Mouse (Mus musculus) hindbrain, embryonic 11.5 days (tissue): ENCODE measurements around the gene Fbrs. TPM values are rescaled to one million over a fixed set of nuclear protein-coding genes. Genes with fewer than 3 reads are reported as not detected.

Source experiments
- ATAC-seq: fragments of 200-750 bp; cut with Nextera tagmentation; 2 replicates; pipeline ENCODE4 v1.8.0; 2017; ENCODE audit warnings: mild to moderate bottlenecking, moderate TSS enrichment, moderate library complexity; ENCODE audit not compliant: low FRiP score
- DNase-seq: peaks from one replicate; pipeline ENCODE4 v3.0.0-alpha.2; 2015; ENCODE audit warnings: low spot score
- H3K27ac ChIP-seq: fragments of 300-500 bp; sonication (generic); 2 replicates; pipeline ENCODE4 v1.5.1; 2014; ENCODE audit warnings: mild to moderate bottlenecking, low read depth, low read length
- H3K27me3 ChIP-seq: fragments of 300-500 bp; sonication (generic); 2 replicates; pipeline ENCODE4 v1.6.1; 2014; ENCODE audit warnings: mild to moderate bottlenecking, low read length, moderate library complexity, mixed read lengths; ENCODE audit not compliant: control insufficient read depth, insufficient read depth
- H3K36me3 ChIP-seq: fragments of 300-500 bp; sonication (generic); 2 replicates; pipeline ENCODE4 v1.6.1; 2014; ENCODE audit warnings: mild to moderate bottlenecking, low read length, moderate library complexity, mixed read lengths; ENCODE audit not compliant: control insufficient read depth, insufficient read depth
- H3K4me1 ChIP-seq: fragments of 300-500 bp; sonication (generic); replicated peaks from 2 replicates; pipeline ENCODE4 v1.6.1; 2014; ENCODE audit warnings: low read length, mixed read lengths; ENCODE audit not compliant: control insufficient read depth, insufficient read depth
- H3K4me2 ChIP-seq: fragments of 300-500 bp; sonication (generic); replicated peaks from 2 replicates; pipeline ENCODE4 v1.6.1; 2014; ENCODE audit warnings: mild to moderate bottlenecking, low read depth, low read length
- H3K4me3 ChIP-seq: fragments of 300-500 bp; sonication (generic); 2 replicates; pipeline ENCODE4 v1.5.1; 2014; ENCODE audit warnings: low read depth, low read length
- H3K9ac ChIP-seq: fragments of 300-500 bp; sonication (generic); 2 replicates; pipeline ENCODE4 v1.6.1; 2014; ENCODE audit warnings: low read depth, low read length
- H3K9me3 ChIP-seq: fragments of 300-500 bp; sonication (generic); 2 replicates; pipeline ENCODE4 v1.6.1; 2016; ENCODE audit warnings: low read length; ENCODE audit not compliant: control insufficient read depth
- WGBS: fragments of 180-500 bp; shearing (Covaris S2); extraction: QIAGEN DNeasy Blood & Tissue Kit; methylation state at CpG from one replicate; pipeline ENCODE4 v1.1.7; 2014; 5-methylcytosine and 5-hydroxymethylcytosine counted together
- polyA plus RNA-seq: library from polyadenylated mRNA; unstranded; fragments of >200 nt; fragmentation: Nextera tagmentation; extraction: Ambion mirVana; gene quantifications from 2 replicates; pipeline ENCODE4 v1.2.1, GENCODE M21; 2014

Gene Fbrs
- polyA plus RNA-seq, 1 experiment from 2014 or later, result 15.1 TPM

- ATAC-seq, result no peak
Observed at GRCm38 (mm10) chr7:127516344-127516743, 37.3 kb downstream of the Fbrs start.

DNA sequence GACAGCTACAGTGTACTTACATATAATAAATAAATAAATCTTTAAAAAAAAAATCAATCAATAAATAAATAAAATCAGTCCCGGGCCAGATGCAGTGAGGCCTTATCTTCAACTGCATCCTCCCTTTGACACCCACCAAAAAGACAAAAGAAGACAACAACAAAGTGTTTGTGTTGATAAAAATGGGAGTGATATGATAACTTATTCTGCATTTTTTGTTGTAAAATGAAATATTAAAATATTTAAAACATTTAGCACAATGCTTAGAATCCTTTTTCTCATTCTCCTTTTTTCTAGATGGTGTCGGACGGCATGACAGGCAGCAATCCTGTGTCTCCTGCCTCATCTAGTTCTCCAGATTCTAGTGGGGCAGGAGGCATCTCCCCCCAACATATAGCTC lies 40.3 kb downstream of the Fbrs start, which contains the start of gene Gm42715:
Gene Gm42715 (plus strand): TSS at position 301 of the 400 bp plus-strand sequence.
- no peak within 1 kb of the TSS for H3K4me2 ChIP-seq
- no peaks in the 10 kb centered on the region for H3K4me1 ChIP-seq
- no peak within 1 kb of the TSS for H3K9ac ChIP-seq
- ATAC-seq (no peak), DNase-seq (no peak)
- H3K36me3 ChIP-seq, result peaks cover 14% of the 10 kb centered on the region; the same call in 1 of the 2 replicates
- H3K9me3 ChIP-seq, result no peaks in the 10 kb centered on the region
- H3K4me3 ChIP-seq, result no peak within 1 kb of the TSS
- WGBS, result 95% methylated on average over 3 of the region's 3 CpGs
- H3K27me3 ChIP-seq, result no peaks in the 10 kb centered on the region
- no peak within 1 kb of the TSS for H3K27ac ChIP-seq

More at GRCm38 (mm10) chr7:127516344-127516743, 37.3 kb downstream of the Fbrs start:
- no peak overlapping the region for H3K4me3 ChIP-seq
- 97% methylated on average over 6 of the region's 7 CpGs for WGBS
- H3K36me3 ChIP-seq, result peaks cover 10% of the 10 kb centered on the region; the same call in 1 of the 2 replicates
- H3K4me1 ChIP-seq, result no peaks in the 10 kb centered on the region
- no peak overlapping the region for H3K9ac ChIP-seq
- H3K27ac ChIP-seq, result no peak overlapping the region
- no peaks in the 10 kb centered on the region for H3K27me3 ChIP-seq
- no peaks in the 10 kb centered on the region for H3K9me3 ChIP-seq
- H3K4me2 ChIP-seq, result no peak overlapping the region
- no peak for DNase-seq

Other genes with a start within 250 kb of the Fbrs start
- 26.5 and 29.7 TPM in 2 replicates for gene Zfp553, start 246.1 kb upstream of the Fbrs start, polyA plus RNA-seq
- gene Sept1, start 246.1 kb upstream of the Fbrs start, polyA plus RNA-seq, result 23.7 and 30.0 TPM in 2 replicates
- 53.2 and 54.0 TPM in 2 replicates for gene Zfp771, start 234.9 kb upstream of the Fbrs start, polyA plus RNA-seq
- gene Dctpp1, start 218.5 kb upstream of the Fbrs start, polyA plus RNA-seq, result 193 and 214 TPM in 2 replicates
- gene Sephs2, start 205.1 kb upstream of the Fbrs start, polyA plus RNA-seq, result 80.8 and 86.6 TPM in 2 replicates
- gene Itgal, start 182.9 kb upstream of the Fbrs start, polyA plus RNA-seq, result 0.54 and 0.56 TPM in 2 replicates
- 5.1 and 5.7 TPM in 2 replicates for gene Zfp768, start 133.6 kb upstream of the Fbrs start, polyA plus RNA-seq
- gene Zfp747, start 103.1 kb upstream of the Fbrs start, polyA plus RNA-seq, result 6.7 and 9.6 TPM in 2 replicates
- gene 9130019O22Rik, start 92.0 kb upstream of the Fbrs start, polyA plus RNA-seq, result 5.4 and 6.2 TPM in 2 replicates
- gene E430018J23Rik, start 85.6 kb upstream of the Fbrs start, polyA plus RNA-seq, result 6.1 and 6.3 TPM in 2 replicates
- 6.9 and 8.1 TPM in 2 replicates for gene Zfp764, start 72.4 kb upstream of the Fbrs start, polyA plus RNA-seq
- gene Zfp688, start 57.1 kb upstream of the Fbrs start, polyA plus RNA-seq, result 29.8 and 33.6 TPM in 2 replicates
- 12.8 and 13.5 TPM in 2 replicates for gene Zfp689, start 30.0 kb upstream of the Fbrs start, polyA plus RNA-seq
- gene Prr14, start 19.6 kb upstream of the Fbrs start, polyA plus RNA-seq, result 61.4 and 72.1 TPM in 2 replicates
- gene Srcap, start 32.8 kb downstream of the Fbrs start, polyA plus RNA-seq, result 58.1 and 81.5 TPM in 2 replicates
- gene Gm42715, start 40.4 kb downstream of the Fbrs start, polyA plus RNA-seq, result 20.0 and 26.0 TPM in 2 replicates
- 7.7 and 8.6 TPM in 2 replicates for gene Tmem265, start 82.2 kb downstream of the Fbrs start, polyA plus RNA-seq
- gene Phkg2, start 94.1 kb downstream of the Fbrs start, polyA plus RNA-seq, result 50.4 and 54.0 TPM in 2 replicates
- 11.9 and 16.4 TPM in 2 replicates for gene Ccdc189, start 109.4 kb downstream of the Fbrs start, polyA plus RNA-seq
- 31.4 and 33.6 TPM in 2 replicates for gene Rnf40, start 109.6 kb downstream of the Fbrs start, polyA plus RNA-seq
- gene Zfp629, start 136.6 kb downstream of the Fbrs start, polyA plus RNA-seq, result 28.0 and 31.0 TPM in 2 replicates
- gene Bcl7c, start 229.7 kb downstream of the Fbrs start, polyA plus RNA-seq, result 58.4 and 61.5 TPM in 2 replicates
- gene Ctf1, start 233.5 kb downstream of the Fbrs start, polyA plus RNA-seq, result 6.8 and 9.2 TPM in 2 replicates